Mouse (Mus musculus) cerebellum, adult 2 months (tissue): ENCODE results near the gene Nubpl.

Source experiments
- CTCF ChIP-seq: fragments of 200-500 bp; IDR thresholded peaks from 2 replicates; pipeline ENCODE4 v1.5.1; 2011; ENCODE audit warnings: low read depth, mild to moderate bottlenecking, control low read depth, low read length, moderate library complexity, borderline replicate concordance; ENCODE audit not compliant: insufficient read depth
- POLR2A ChIP-seq: fragments of 200-500 bp; IDR thresholded peaks from 2 replicates; pipeline ENCODE4 v1.6.1; 2011; ENCODE audit warnings: low read length, control low read depth, borderline replicate concordance; ENCODE audit not compliant: insufficient read depth

GRCm38 (mm10) chr12:52338136-52338753, 240.7 kb downstream of the Nubpl start:
- no peak for TF ChIP-seq CTCF
- no peak for TF ChIP-seq POLR2A
